Mouse (Mus musculus): Measurements from ENCODE around the gene Defb21.

Gene Defb21

DNA sequence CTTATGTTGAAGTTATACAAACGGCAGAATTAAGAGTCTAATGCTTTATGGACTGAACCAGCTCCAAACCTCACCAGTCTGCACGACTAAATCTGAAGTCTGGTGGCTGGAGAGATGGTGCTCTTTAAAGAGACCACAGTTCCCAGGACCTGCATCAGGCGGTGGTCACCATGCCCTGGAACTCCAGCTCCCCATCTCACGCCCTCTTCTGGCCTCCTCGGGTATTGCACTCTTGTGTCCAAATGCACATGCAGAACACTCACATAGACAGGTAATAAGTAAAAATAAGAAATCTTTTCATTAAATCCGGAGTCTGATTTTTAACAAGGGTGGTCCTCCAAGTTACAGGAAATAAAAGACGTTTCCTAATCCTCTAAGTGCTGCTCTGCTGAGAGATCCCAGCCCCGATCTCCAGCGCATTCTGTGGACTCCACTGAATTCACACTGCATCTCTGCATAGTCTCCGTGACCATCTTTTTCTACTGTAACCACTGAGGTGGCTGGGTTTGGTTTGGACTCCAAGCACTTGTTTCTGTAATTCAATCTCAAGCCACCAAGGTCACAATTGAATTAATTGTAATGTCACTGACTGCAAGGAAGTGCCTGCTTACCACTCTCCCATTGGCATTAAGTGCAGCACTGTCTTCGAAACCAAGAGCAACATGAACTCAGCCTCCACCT, at the start of gene Defb21:
Gene Defb21, plus strand, starts transcription at position 631 of the 681 bp plus-strand sequence.
- no peak for DNase-seq (ENCODE audit: low spot score)

DNA sequence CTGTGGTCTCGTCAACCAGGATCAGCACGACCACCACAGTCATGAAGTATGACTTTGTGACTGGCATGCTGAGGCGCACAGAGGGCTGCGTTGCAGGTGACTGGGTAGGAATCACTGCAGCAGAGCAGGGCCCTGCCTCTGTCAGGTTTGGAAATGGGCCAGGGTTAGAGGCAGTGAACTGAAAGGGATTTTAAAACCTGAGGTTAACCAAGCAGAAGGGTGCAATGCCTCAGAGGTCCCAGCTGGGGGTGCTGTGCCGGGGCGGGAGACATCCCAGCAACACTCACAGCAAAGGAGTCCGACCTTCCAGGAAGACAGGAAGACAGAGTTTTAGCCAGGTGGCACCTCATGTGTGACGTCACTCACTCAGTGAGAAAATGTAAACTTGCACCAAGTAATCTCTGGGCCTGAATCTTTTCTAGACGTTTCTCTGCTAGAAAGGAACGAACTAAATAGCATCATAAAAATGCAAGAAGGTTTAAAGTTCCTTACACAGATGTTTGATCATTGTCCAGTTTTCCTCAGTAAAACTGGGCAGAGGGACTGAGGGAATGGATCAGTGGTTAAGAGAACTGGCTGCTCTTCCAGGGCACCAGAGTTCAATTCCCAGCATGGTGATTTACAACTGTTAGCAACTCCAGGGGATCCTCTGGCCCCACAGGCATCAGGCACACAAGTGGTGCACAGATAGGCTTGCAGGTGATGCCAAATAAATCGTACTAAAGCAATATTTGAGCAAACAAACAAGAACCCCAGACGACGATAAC, 32.4 kb upstream of the Defb21 start, which contains the start of gene Defb29:
Gene Defb29, minus strand, starts transcription at position 155 of the 767 bp plus-strand sequence.
- DNase-seq (ENCODE audit: low spot score): no peak

- no peak for DNase-seq (ENCODE audit: low spot score)
Observed at GRCm38 (mm10) chr2:152541979-152542378, 30.6 kb upstream of the Defb21 start.

GRCm38 (mm10) chr2:152542897-152543296, 29.6 kb upstream of the Defb21 start:
- no peak for DNase-seq (ENCODE audit: low spot score)

DNA sequence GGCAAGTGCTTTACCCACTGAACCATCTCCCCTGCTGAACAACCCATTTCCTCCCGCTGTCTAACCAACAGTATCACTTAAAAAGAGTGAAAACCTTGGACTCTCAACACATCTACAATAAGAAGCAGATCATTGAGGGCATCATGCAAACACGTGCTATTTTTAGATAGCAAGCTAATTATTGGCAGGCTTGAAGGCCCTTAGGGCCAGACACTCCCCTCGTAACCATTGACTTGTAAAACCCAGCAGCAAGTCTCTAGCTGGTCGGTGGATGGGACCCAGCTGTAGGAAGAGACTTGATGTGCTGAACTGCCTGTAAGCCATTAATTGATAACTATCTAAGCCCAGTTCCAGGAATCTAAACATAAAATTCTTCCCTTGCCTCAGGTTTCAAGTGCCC, 29.1 kb upstream of the Defb21 start:
- no peak for DNase-seq (ENCODE audit: low spot score)

- no peak for DNase-seq (ENCODE audit: low spot score)
Observed at GRCm38 (mm10) chr2:152544691-152545090, 27.9 kb upstream of the Defb21 start.

DNA sequence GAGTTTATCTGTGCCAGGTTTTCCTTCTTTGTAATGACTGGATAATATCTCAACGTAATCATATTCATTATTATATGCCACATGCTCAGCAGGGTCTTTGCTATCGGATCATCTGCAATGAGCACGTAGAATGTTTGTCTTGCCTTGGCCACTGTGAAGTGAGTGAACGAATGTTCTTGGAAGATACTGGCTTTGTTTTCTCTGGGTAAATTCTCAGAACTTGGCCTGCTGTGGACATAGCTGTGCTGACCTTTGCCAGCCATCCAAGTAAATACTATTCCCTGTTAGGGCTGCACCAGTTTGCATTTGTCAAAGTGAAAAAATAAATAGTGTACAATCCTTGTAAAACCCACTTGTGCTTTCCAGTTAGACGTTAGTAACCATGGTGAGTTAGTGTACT, 24.4 kb upstream of the Defb21 start:
- DNase-seq (ENCODE audit: low spot score): no peak

- DNase-seq (ENCODE audit: low spot score): no peak
Observed at GRCm38 (mm10) chr2:152553774-152554423, 18.6 kb upstream of the Defb21 start.

DNA sequence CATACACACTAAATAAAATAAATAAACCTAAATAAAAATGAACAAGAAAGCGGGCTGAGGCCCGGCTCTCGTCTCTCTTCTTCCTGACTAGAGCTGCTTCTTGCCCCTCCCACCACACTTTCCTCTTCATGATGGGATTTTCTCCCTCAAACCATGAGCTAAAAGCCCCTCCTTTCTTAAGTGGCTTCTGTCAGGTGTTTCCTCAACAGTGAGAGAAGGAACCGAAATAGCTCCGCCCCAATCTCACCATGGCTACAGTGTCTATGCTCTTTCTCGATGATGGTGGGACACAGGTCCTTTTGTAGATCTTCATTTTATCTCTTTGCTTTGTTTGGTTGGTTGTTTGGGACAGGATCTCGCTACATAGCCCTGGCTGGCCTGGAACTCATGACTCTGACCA, 15.9 kb upstream of the Defb21 start:
- no peak for DNase-seq (ENCODE audit: low spot score)

- DNase-seq (ENCODE audit: low spot score): no peak
Observed at GRCm38 (mm10) chr2:152569038-152569437, 3.5 kb upstream of the Defb21 start, which contains the start of gene Gm17416. Gene Gm17416, plus strand, starts transcription at chr2:152569338.

GRCm38 (mm10) chr2:152569881-152570280, 2.7 kb upstream of the Defb21 start:
- no peak for DNase-seq (ENCODE audit: low spot score)

- DNase-seq (ENCODE audit: low spot score): no peak
Observed at GRCm38 (mm10) chr2:152570313-152570712, 2.2 kb upstream of the Defb21 start.

DNA sequence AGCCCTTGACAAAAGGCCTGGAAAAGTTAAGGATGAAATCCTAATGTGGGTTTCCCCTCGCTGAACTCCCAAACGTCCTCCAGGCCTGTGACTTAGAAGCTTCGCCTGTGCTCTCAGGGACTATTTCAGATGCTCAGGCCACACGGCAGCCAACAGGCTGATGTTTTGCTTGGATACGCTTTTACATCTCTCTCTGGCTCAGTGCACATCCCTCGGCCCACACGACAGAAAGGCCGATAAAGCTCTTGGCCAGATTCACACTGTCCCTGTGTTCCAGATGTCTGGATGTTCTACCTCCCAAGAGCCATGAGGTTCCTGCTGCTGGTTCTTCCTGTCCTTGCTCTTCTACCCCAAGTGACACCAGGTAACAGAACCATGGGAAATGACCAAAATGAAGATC, 940 bp downstream of the Defb21 start:
- DNase-seq (ENCODE audit: low spot score): no peak

DNA sequence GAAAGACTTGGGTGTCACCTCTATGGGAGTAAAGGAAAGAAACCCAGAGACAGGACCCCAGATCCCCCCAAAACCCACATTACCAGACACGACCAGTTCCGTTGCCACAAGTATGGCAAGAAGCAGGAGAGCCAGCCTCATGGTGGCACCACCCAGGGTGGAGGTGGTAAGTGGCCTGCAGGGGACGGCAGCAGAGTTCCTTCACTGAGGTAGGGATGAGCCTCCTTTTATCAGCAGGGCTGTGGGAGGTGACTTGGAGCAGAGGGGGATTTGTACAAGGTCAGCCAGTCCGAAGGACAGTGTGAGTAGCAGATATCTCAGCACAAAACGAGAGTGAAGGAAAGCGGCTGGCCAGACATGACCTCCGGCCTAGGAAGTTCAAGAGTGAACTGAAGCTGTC, 7.6 kb downstream of the Defb21 start, which contains the start of gene Defb19:
Gene Defb19, minus strand, starts transcription at position 206 of the 400 bp plus-strand sequence.
- DNase-seq (ENCODE audit: low spot score): no peak

GRCm38 (mm10) chr2:152580612-152581011, 8.1 kb downstream of the Defb21 start:
- no peak for DNase-seq (ENCODE audit: low spot score)

DNA sequence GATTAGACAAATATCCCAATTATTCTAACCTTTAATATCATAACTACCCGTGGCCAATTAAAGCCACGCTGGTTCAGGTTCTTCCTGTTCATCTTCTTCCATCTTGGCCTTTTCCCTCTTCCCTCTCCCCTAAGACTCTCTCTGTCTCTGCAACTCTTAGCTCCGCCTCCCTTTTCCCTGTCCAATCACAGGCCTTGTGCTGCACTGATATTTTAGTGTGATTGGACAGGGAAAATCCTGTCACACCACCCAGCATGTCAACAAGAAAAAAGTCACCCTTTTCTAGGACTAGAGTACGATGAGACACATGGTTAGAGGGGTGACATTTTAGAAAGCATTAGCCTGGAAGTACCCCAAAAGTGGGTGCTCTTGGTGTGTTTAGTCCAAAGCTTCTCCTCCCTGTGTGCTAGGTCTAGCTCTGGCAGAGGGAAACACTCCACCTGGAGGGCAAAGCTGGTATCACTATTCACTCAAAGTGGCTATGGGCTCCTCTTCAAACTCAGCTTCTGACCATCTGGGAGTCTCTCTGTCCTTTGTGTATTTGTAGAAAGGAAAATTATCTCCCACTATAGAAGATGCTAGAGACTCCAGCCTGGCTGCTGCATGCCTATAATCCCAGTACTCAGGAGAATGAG, 14.5 kb downstream of the Defb21 start:
- no peak for DNase-seq (ENCODE audit: low spot score)

- DNase-seq (ENCODE audit: low spot score): no peak
Observed at GRCm38 (mm10) chr2:152588450-152588849, 15.9 kb downstream of the Defb21 start.

DNA sequence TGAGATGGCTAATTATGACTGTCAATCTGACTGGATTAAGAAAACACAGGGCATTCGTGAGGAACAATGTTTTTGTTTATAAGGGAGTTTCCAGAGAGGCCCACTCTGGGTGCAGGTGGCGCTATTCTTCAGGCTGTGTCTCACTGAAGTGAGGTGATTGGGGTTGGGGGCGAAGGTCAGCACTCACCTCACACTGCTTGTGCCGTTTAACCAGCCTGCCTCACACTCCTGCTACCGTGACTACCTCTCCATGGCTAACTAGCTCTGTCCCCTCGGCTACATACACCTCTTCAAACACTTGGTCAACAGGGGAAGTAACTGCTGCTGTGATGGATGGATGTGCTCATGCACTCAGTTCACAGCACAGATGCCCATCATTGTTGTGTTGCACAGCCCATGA, 16.5 kb downstream of the Defb21 start:
- no peak for DNase-seq (ENCODE audit: low spot score)

DNA sequence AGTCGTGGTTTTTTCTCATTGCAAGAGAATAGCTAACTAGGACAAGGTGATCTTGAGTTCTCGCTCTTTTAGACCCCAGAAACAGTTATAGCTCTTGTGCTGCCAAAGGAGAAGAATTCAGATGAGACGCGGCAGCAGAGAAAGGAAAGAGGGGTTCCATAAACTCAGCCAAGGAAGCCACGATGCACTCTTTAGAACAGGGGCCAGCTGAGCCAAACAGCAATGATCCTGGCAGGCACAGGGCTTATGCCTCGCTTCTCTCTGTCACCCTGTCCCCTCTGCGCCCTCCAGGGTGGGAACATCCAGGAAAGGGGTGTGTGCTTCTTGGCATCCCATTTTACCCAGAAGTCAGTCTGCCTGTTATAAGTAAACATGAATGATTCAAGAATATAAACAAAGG, 26.8 kb downstream of the Defb21 start, which contains the start of gene Defb45:
Gene Defb45, minus strand, starts transcription at position 101 of the 400 bp plus-strand sequence.
- DNase-seq (ENCODE audit: low spot score): no peak

DNA sequence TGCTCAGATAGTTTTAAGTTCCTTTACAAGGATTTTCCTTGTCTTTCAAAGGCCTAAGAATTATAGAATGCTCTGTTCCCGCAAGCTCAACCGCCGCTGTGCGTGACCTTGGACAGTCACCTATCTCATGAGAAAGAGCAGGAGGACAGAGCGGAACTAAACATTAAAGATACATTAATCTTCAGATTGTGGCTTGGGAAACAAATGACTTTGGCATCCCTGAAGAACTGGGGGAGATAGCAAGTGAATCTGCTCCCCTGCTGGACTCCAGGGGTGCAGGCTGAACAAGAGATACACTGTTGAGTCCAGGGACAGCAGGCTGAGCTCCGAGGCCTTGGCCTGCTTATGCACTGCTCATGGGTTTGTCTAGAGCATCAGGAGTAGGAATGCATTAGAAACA, 27.5 kb downstream of the Defb21 start:
- DNase-seq (ENCODE audit: low spot score): no peak

DNA sequence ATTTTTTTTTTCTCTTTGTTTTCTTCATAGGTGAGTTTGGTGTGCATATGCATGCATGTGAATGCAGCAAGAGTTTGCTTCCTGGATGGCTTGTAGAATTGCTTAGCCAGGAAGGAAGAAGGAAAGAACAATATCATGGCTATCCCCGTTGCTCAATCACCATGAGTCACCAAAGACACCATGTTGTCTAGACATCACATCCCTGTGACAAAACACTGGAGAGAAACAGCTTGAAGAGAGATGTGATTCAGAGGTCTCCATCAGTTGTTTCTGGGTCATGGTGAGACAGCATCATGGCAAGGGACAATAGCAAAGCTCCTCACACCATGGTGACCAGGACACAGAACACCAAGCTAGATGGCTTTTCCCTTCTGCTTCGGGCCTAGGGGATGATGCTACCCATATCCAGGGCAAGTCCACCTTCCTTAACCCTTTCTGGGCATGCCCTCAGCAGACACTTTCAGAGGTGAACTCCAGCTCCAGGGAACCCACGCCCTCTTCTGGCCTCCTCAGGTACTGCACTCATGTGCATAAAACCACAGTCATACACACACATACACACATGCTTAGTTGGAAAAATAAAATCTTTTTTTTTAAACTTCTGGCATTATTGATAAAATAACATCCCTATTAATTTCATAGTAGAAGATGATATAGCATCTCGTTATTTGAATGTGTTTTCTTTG, 28.9 kb downstream of the Defb21 start:
- no peak for DNase-seq (ENCODE audit: low spot score)

GRCm38 (mm10) chr2:152604057-152604456, 31.5 kb downstream of the Defb21 start, which contains the start of gene Defb36:
Gene Defb36, plus strand, starts transcription at chr2:152604327.
- peak; percentile 11 for DNase-seq (ENCODE audit: low spot score)
